Mouse (Mus musculus) hindbrain, embryonic 11.5 days (tissue): ENCODE results near the gene Plin5. TPM values are rescaled to one million over a fixed set of nuclear protein-coding genes. Genes with fewer than 3 reads are reported as not detected.

ENCODE experiments used
- ATAC-seq: fragments of 200-750 bp; cut with Nextera tagmentation; 2 replicates; pipeline ENCODE4 v1.8.0; 2017; ENCODE audit warnings: mild to moderate bottlenecking, moderate TSS enrichment, moderate library complexity; ENCODE audit not compliant: low FRiP score
- DNase-seq: peaks from one replicate; pipeline ENCODE4 v3.0.0-alpha.2; 2015; ENCODE audit warnings: low spot score
- H3K27ac ChIP-seq: fragments of 300-500 bp; sonication (generic); 2 replicates; pipeline ENCODE4 v1.5.1; 2014; ENCODE audit warnings: mild to moderate bottlenecking, low read depth, low read length
- H3K27me3 ChIP-seq: fragments of 300-500 bp; sonication (generic); 2 replicates; pipeline ENCODE4 v1.6.1; 2014; ENCODE audit warnings: mild to moderate bottlenecking, low read length, moderate library complexity, mixed read lengths; ENCODE audit not compliant: control insufficient read depth, insufficient read depth
- H3K36me3 ChIP-seq: fragments of 300-500 bp; sonication (generic); 2 replicates; pipeline ENCODE4 v1.6.1; 2014; ENCODE audit warnings: mild to moderate bottlenecking, low read length, moderate library complexity, mixed read lengths; ENCODE audit not compliant: control insufficient read depth, insufficient read depth
- H3K4me1 ChIP-seq: fragments of 300-500 bp; sonication (generic); replicated peaks from 2 replicates; pipeline ENCODE4 v1.6.1; 2014; ENCODE audit warnings: low read length, mixed read lengths; ENCODE audit not compliant: control insufficient read depth, insufficient read depth
- H3K4me2 ChIP-seq: fragments of 300-500 bp; sonication (generic); replicated peaks from 2 replicates; pipeline ENCODE4 v1.6.1; 2014; ENCODE audit warnings: mild to moderate bottlenecking, low read depth, low read length
- H3K4me3 ChIP-seq: fragments of 300-500 bp; sonication (generic); 2 replicates; pipeline ENCODE4 v1.5.1; 2014; ENCODE audit warnings: low read depth, low read length
- H3K9ac ChIP-seq: fragments of 300-500 bp; sonication (generic); 2 replicates; pipeline ENCODE4 v1.6.1; 2014; ENCODE audit warnings: low read depth, low read length
- H3K9me3 ChIP-seq: fragments of 300-500 bp; sonication (generic); 2 replicates; pipeline ENCODE4 v1.6.1; 2016; ENCODE audit warnings: low read length; ENCODE audit not compliant: control insufficient read depth
- WGBS: fragments of 180-500 bp; shearing (Covaris S2); extraction: QIAGEN DNeasy Blood & Tissue Kit; methylation state at CpG from one replicate; pipeline ENCODE4 v1.1.7; 2014; 5-methylcytosine and 5-hydroxymethylcytosine counted together
- polyA plus RNA-seq: library from polyadenylated mRNA; unstranded; fragments of >200 nt; fragmentation: Nextera tagmentation; extraction: Ambion mirVana; gene quantifications from 2 replicates; pipeline ENCODE4 v1.2.1, GENCODE M21; 2014

Gene Plin5
- polyA plus RNA-seq, 1 experiment from 2014 or later: 0.28 TPM

- Histone ChIP-seq H3K9ac (peak overlapping the region; percentile 47; the same call in 1 of the 2 replicates), H3K9me3 (no peaks in the 10 kb centered on the region), H3K27ac (no peak overlapping the region), H3K27me3 (peaks cover 23% of the 10 kb centered on the region), H3K36me3 (no peaks in the 10 kb centered on the region), H3K4me2 (peak overlapping the region; percentile 37), H3K4me3 (peak overlapping the region; percentile 25), H3K4me1 (peaks cover 6% of the 10 kb centered on the region)
- ATAC-seq (peak; percentile 45; the same call in 1 of the 2 replicates), DNase-seq (no peak)
- WGBS: 3% methylated on average over 30 of the region's 30 CpGs
Measured at GRCm38 (mm10) chr17:56148790-56149618, 31.6 kb upstream of the Plin5 start.

GRCm38 (mm10) chr17:56148280-56148679 is 30.9 kb upstream of the Plin5 start:
- WGBS: 20% methylated on average over 9 of the region's 9 CpGs
- H3K27me3 ChIP-seq: peaks cover 23% of the 10 kb centered on the region
- ATAC-seq (0 out of 2 replicates have a peak, but pooled peaks have one; percentile 8), DNase-seq (no peak)
- peaks cover 6% of the 10 kb centered on the region for H3K4me1 ChIP-seq
- H3K4me3 ChIP-seq: no peak overlapping the region
- no peak overlapping the region for H3K27ac ChIP-seq
- H3K36me3 ChIP-seq: no peaks in the 10 kb centered on the region
- H3K9me3 ChIP-seq: no peaks in the 10 kb centered on the region
- no peak overlapping the region for H3K9ac ChIP-seq
- H3K4me2 ChIP-seq: no peak overlapping the region

- Histone ChIP-seq H3K36me3 (no peaks in the 10 kb centered on the region), H3K9ac (no peak overlapping the region), H3K27ac (no peak overlapping the region), H3K4me3 (no peak overlapping the region), H3K4me1 (peaks cover 7% of the 10 kb centered on the region), H3K4me2 (no peak overlapping the region), H3K27me3 (peaks cover 27% of the 10 kb centered on the region), H3K9me3 (no peaks in the 10 kb centered on the region)
- ATAC-seq (no peak), DNase-seq (no peak)
- WGBS: 56% methylated on average over 12 of the region's 12 CpGs
Measured at GRCm38 (mm10) chr17:56147420-56147819, 30.0 kb upstream of the Plin5 start.

GRCm38 (mm10) chr17:56146131-56146530 is 28.7 kb upstream of the Plin5 start:
- peaks cover 15% of the 10 kb centered on the region for H3K4me1 ChIP-seq
- no peaks in the 10 kb centered on the region for H3K9me3 ChIP-seq
- H3K4me3 ChIP-seq: no peak overlapping the region
- no peak overlapping the region for H3K27ac ChIP-seq
- H3K27me3 ChIP-seq: peaks cover 31% of the 10 kb centered on the region
- no peak overlapping the region for H3K9ac ChIP-seq
- no peaks in the 10 kb centered on the region for H3K36me3 ChIP-seq
- no peak for ATAC-seq
- H3K4me2 ChIP-seq: no peak overlapping the region
- no peak for DNase-seq
- WGBS: 23% methylated on average over 9 of the region's 9 CpGs

GRCm38 (mm10) chr17:56144546-56144945 is 27.1 kb upstream of the Plin5 start:
- no peak overlapping the region for H3K27ac ChIP-seq
- H3K9ac ChIP-seq: no peak overlapping the region
- no peak overlapping the region for H3K4me2 ChIP-seq
- no peaks in the 10 kb centered on the region for H3K9me3 ChIP-seq
- H3K27me3 ChIP-seq: peaks cover 41% of the 10 kb centered on the region
- H3K4me3 ChIP-seq: no peak overlapping the region
- H3K4me1 ChIP-seq: peaks cover 15% of the 10 kb centered on the region
- H3K36me3 ChIP-seq: no peaks in the 10 kb centered on the region
- DNase-seq: no peak
- ATAC-seq: no peak
- 75% methylated on average over 9 of the region's 9 CpGs for WGBS

GRCm38 (mm10) chr17:56141702-56142605 is 24.6 kb upstream of the Plin5 start:
- under 1% methylated on average over 40 of the region's 47 CpGs for WGBS
- Histone ChIP-seq H3K27me3 (peaks cover 40% of the 10 kb centered on the region), H3K9me3 (no peaks in the 10 kb centered on the region), H3K4me1 (peaks cover 13% of the 10 kb centered on the region), H3K4me2 (peak overlapping the region; percentile 57), H3K9ac (peak overlapping the region; percentile 54), H3K36me3 (no peaks in the 10 kb centered on the region), H3K4me3 (peak overlapping the region; percentile 36), H3K27ac (peak overlapping the region; percentile 33; the same call in 1 of the 2 replicates)
- ATAC-seq (peak; percentile 79), DNase-seq (peak; percentile 79)

- WGBS: under 1% methylated on average over 66 of the region's 79 CpGs
- peak within 1 kb of the TSS; percentile 74 for H3K27ac ChIP-seq
- H3K4me2 ChIP-seq: peak within 1 kb of the TSS; percentile 93
- H3K36me3 ChIP-seq: no peaks in the 10 kb centered on the region
- peak within 1 kb of the TSS; percentile 79 for H3K4me3 ChIP-seq
- DNase-seq (peak; percentile 85), ATAC-seq (peak; percentile 25)
- H3K27me3 ChIP-seq: peaks cover 37% of the 10 kb centered on the region
- peaks cover 13% of the 10 kb centered on the region for H3K4me1 ChIP-seq
- no peaks in the 10 kb centered on the region for H3K9me3 ChIP-seq
- peak within 1 kb of the TSS; percentile 64 for H3K9ac ChIP-seq
Measured at GRCm38 (mm10) chr17:56139858-56140595, 22.6 kb upstream of the Plin5 start, which contains the start of gene Sema6b. TSS of gene Sema6b (minus strand) at chr17:56140343.

- DNase-seq: no peak
- H3K9me3 ChIP-seq: no peaks in the 10 kb centered on the region
- 7% methylated on average over 16 of the region's 21 CpGs for WGBS
- peak; percentile 1; the same call in 1 of the 2 replicates for ATAC-seq
- peaks cover 37% of the 10 kb centered on the region for H3K27me3 ChIP-seq
- H3K4me2 ChIP-seq: peak overlapping the region; percentile 93
- H3K4me1 ChIP-seq: peaks cover 15% of the 10 kb centered on the region
- 0 out of 2 replicates have a peak overlapping the region, but pooled peaks have one; percentile 10 for H3K27ac ChIP-seq
- peak overlapping the region; percentile 79 for H3K4me3 ChIP-seq
- H3K9ac ChIP-seq: peak overlapping the region; percentile 64
- H3K36me3 ChIP-seq: no peaks in the 10 kb centered on the region
Measured at GRCm38 (mm10) chr17:56139355-56139754, 22.0 kb upstream of the Plin5 start.
